Mouse (Mus musculus): ENCODE results near the gene Tmem108.

The Tmem108 gene

GRCm38 (mm10) chr9:103591962-103592361, 169.7 kb downstream of the Tmem108 start:
- no peak for DNase-seq (ENCODE audit: low read depth, low spot score)

GRCm38 (mm10) chr9:103590801-103591200, 170.8 kb downstream of the Tmem108 start:
- DNase-seq (ENCODE audit: low read depth, low spot score), result no peak

- no peak for DNase-seq (ENCODE audit: low read depth, low spot score)
These were observed 176.8 kb downstream of the Tmem108 start for GRCm38 (mm10) chr9:103584865-103585264.

GRCm38 (mm10) chr9:103582249-103582961, 179.2 kb downstream of the Tmem108 start:
- no peak for DNase-seq (ENCODE audit: low read depth, low spot score)

GRCm38 (mm10) chr9:103580621-103581020, 181.0 kb downstream of the Tmem108 start:
- no peak for DNase-seq (ENCODE audit: low read depth, low spot score)

GRCm38 (mm10) chr9:103580186-103580585, 181.5 kb downstream of the Tmem108 start:
- DNase-seq (ENCODE audit: low read depth, low spot score), result no peak

GRCm38 (mm10) chr9:103579411-103580026, 182.1 kb downstream of the Tmem108 start:
- DNase-seq (ENCODE audit: low read depth, low spot score), result no peak

- DNase-seq (ENCODE audit: low read depth, low spot score), result no peak
These were observed 183.9 kb downstream of the Tmem108 start for GRCm38 (mm10) chr9:103577731-103578130.

- DNase-seq (ENCODE audit: low read depth, low spot score), result no peak
These were observed 184.5 kb downstream of the Tmem108 start for GRCm38 (mm10) chr9:103577181-103577580.

- no peak for DNase-seq (ENCODE audit: low read depth, low spot score)
These were observed 185.7 kb downstream of the Tmem108 start for GRCm38 (mm10) chr9:103575901-103576300.

- DNase-seq (ENCODE audit: low read depth, low spot score), result peak; percentile 30
These were observed 187.5 kb downstream of the Tmem108 start for GRCm38 (mm10) chr9:103573994-103574750.

- no peak for DNase-seq (ENCODE audit: low read depth, low spot score)
These were observed 191.4 kb downstream of the Tmem108 start for GRCm38 (mm10) chr9:103570158-103570741.

GRCm38 (mm10) chr9:103568983-103569382, 192.7 kb downstream of the Tmem108 start:
- no peak for DNase-seq (ENCODE audit: low read depth, low spot score)

GRCm38 (mm10) chr9:103565186-103565585, 196.5 kb downstream of the Tmem108 start:
- no peak for DNase-seq (ENCODE audit: low read depth, low spot score)

- DNase-seq (ENCODE audit: low read depth, low spot score), result no peak
These were observed 197.6 kb downstream of the Tmem108 start for GRCm38 (mm10) chr9:103563864-103564610.

- no peak for DNase-seq (ENCODE audit: low read depth, low spot score)
These were observed 199.6 kb downstream of the Tmem108 start for GRCm38 (mm10) chr9:103562063-103562462.

GRCm38 (mm10) chr9:103558741-103559140, 202.9 kb downstream of the Tmem108 start:
- no peak for DNase-seq (ENCODE audit: low read depth, low spot score)

GRCm38 (mm10) chr9:103558240-103558639, 203.4 kb downstream of the Tmem108 start:
- DNase-seq (ENCODE audit: low read depth, low spot score), result no peak

GRCm38 (mm10) chr9:103557085-103557484, 204.6 kb downstream of the Tmem108 start:
- DNase-seq (ENCODE audit: low read depth, low spot score), result no peak

- DNase-seq (ENCODE audit: low read depth, low spot score), result no peak
These were observed 206.3 kb downstream of the Tmem108 start for GRCm38 (mm10) chr9:103555334-103555733.

- no peak for DNase-seq (ENCODE audit: low read depth, low spot score)
These were observed 210.9 kb downstream of the Tmem108 start for GRCm38 (mm10) chr9:103550661-103551248.

Data from embryo, embryonic 11.5 days (tissue).